Mouse (Mus musculus) limb, embryonic 13.5 days (tissue): ENCODE data around the gene Tfcp2. TPM values are rescaled to one million over a fixed set of nuclear protein-coding genes. Genes with fewer than 3 reads are reported as not detected.
"Not testable (repeated sequence)": the region's sequence is repeated elsewhere in the genome, so short reads cannot be mapped to it uniquely, and the experiment has no call there.

Experiments used
- ATAC-seq: fragments of 200-750 bp; cut with Nextera tagmentation; 2 replicates; pipeline ENCODE4 v1.8.0; 2017; ENCODE audit warnings: low read depth, moderate number of reproducible peaks, moderate TSS enrichment; ENCODE audit not compliant: low FRiP score
- H3K27ac ChIP-seq: fragments of 300-500 bp; sonication (generic); 2 replicates; pipeline ENCODE4 v1.5.1; 2015; ENCODE audit warnings: inconsistent platforms, mild to moderate bottlenecking, moderate library complexity
- H3K27me3 ChIP-seq: fragments of 300-500 bp; sonication (generic); 2 replicates; pipeline ENCODE4 v1.6.1; 2015; ENCODE audit warnings: mild to moderate bottlenecking, inconsistent platforms
- H3K36me3 ChIP-seq: fragments of 300-500 bp; sonication (generic); 2 replicates; pipeline ENCODE4 v1.6.1; 2015; ENCODE audit warnings: inconsistent platforms, mild to moderate bottlenecking, moderate library complexity
- H3K4me1 ChIP-seq: fragments of 300-500 bp; sonication (generic); 2 replicates; pipeline ENCODE4 v1.6.1; 2015; ENCODE audit warnings: inconsistent platforms
- H3K4me2 ChIP-seq: fragments of 300-500 bp; sonication (generic); replicated peaks from 2 replicates; pipeline ENCODE4 v1.6.1; 2015; ENCODE audit warnings: inconsistent platforms, mild to moderate bottlenecking, moderate library complexity
- H3K4me3 ChIP-seq: fragments of 300-500 bp; sonication (generic); 2 replicates; pipeline ENCODE4 v1.5.1; 2015; ENCODE audit warnings: moderate library complexity, mild to moderate bottlenecking, inconsistent platforms
- H3K9ac ChIP-seq: fragments of 300-500 bp; sonication (generic); 2 replicates; pipeline ENCODE4 v1.6.1; 2015; ENCODE audit warnings: mild to moderate bottlenecking, inconsistent platforms
- H3K9me3 ChIP-seq: fragments of 300-500 bp; sonication (generic); 2 replicates; pipeline ENCODE4 v1.6.1; 2016; ENCODE audit warnings: inconsistent platforms
- WGBS: fragments of 180-500 bp; shearing (Covaris S2); methylation state at CpG from one replicate; pipeline ENCODE4 v1.1.7; 2015; 5-methylcytosine and 5-hydroxymethylcytosine counted together
- polyA plus RNA-seq: library from polyadenylated mRNA; unstranded; fragments of >200 nt; fragmentation: Nextera tagmentation; extraction: Ambion mirVana; gene quantifications from 2 replicates; pipeline ENCODE4 v1.2.1, GENCODE M21; 2015

Tfcp2 gene
- polyA plus RNA-seq, 1 experiment from 2014 or later = 36.3 TPM

- H3K4me2 ChIP-seq, H3K9ac ChIP-seq, H3K27ac ChIP-seq, H3K27me3 ChIP-seq, H3K4me3 ChIP-seq, H3K4me1 ChIP-seq, ATAC-seq: not testable (repeated sequence)
- Histone ChIP-seq H3K9me3 (peaks cover 16% of the 10 kb centered on the region), H3K36me3 (peaks cover 66% of the 10 kb centered on the region)
- 98% methylated on average over 14 of the region's 14 CpGs for WGBS
Measured at GRCm38 (mm10) chr15:100543651-100544030, 8.2 kb downstream of the Tfcp2 start.

GRCm38 (mm10) chr15:100542876-100543650 is 8.7 kb downstream of the Tfcp2 start:
- not testable (repeated sequence) for H3K4me2 ChIP-seq, ATAC-seq, H3K27me3 ChIP-seq, H3K9ac ChIP-seq, H3K4me3 ChIP-seq, H3K4me1 ChIP-seq, H3K27ac ChIP-seq
- 96% methylated on average over 28 of the region's 28 CpGs for WGBS
- Histone ChIP-seq H3K9me3 (peaks cover 16% of the 10 kb centered on the region), H3K36me3 (peaks cover 61% of the 10 kb centered on the region)

- H3K27me3 ChIP-seq = no peaks in the 10 kb centered on the region
- no peaks in the 10 kb centered on the region for H3K4me1 ChIP-seq
- no peak overlapping the region for H3K4me3 ChIP-seq
- H3K9me3 ChIP-seq = peaks cover 13% of the 10 kb centered on the region
- H3K27ac ChIP-seq = no peak overlapping the region
- H3K4me2 ChIP-seq = no peak overlapping the region
- no peak overlapping the region for H3K9ac ChIP-seq
- no peak for ATAC-seq
- H3K36me3 ChIP-seq = peaks cover 58% of the 10 kb centered on the region
- 91% methylated on average over 4 of the region's 4 CpGs for WGBS
Measured at GRCm38 (mm10) chr15:100541426-100541825, 10.4 kb downstream of the Tfcp2 start.

GRCm38 (mm10) chr15:100541001-100541400 is 10.8 kb downstream of the Tfcp2 start:
- not testable (repeated sequence) for H3K4me2 ChIP-seq, H3K9ac ChIP-seq, ATAC-seq, H3K27me3 ChIP-seq, H3K4me3 ChIP-seq, H3K27ac ChIP-seq, H3K4me1 ChIP-seq, H3K9me3 ChIP-seq
- H3K36me3 ChIP-seq = peaks cover 58% of the 10 kb centered on the region
- WGBS = 85% methylated on average over 1 of the region's 1 CpGs

- no peak overlapping the region for H3K27ac ChIP-seq
- no peak overlapping the region for H3K4me2 ChIP-seq
- H3K9ac ChIP-seq = no peak overlapping the region
- H3K27me3 ChIP-seq = no peaks in the 10 kb centered on the region
- H3K9me3 ChIP-seq = no peaks in the 10 kb centered on the region; the same call in 1 of the 2 replicates
- no peak overlapping the region for H3K4me3 ChIP-seq
- ATAC-seq = no peak
- 94% methylated on average over 9 of the region's 9 CpGs for WGBS
- H3K4me1 ChIP-seq = no peaks in the 10 kb centered on the region
- peaks cover 62% of the 10 kb centered on the region for H3K36me3 ChIP-seq
Measured at GRCm38 (mm10) chr15:100539411-100539810, 12.4 kb downstream of the Tfcp2 start.

GRCm38 (mm10) chr15:100537913-100538312 is 13.9 kb downstream of the Tfcp2 start:
- Histone ChIP-seq H3K36me3 (peaks cover 60% of the 10 kb centered on the region), H3K27me3 (no peaks in the 10 kb centered on the region), H3K9me3 (no peaks in the 10 kb centered on the region; the same call in 1 of the 2 replicates), H3K27ac (no peak overlapping the region), H3K9ac (no peak overlapping the region), H3K4me3 (no peak overlapping the region), H3K4me1 (no peaks in the 10 kb centered on the region), H3K4me2 (no peak overlapping the region)
- ATAC-seq = no peak
- whole genome bisulfite sequencing = 91% methylated on average over 6 of the region's 6 CpGs

GRCm38 (mm10) chr15:100527900-100528299 is 23.9 kb downstream of the Tfcp2 start:
- no peak overlapping the region for H3K4me3 ChIP-seq
- ATAC-seq = no peak

GRCm38 (mm10) chr15:100525405-100525804 is 26.4 kb downstream of the Tfcp2 start:
- H3K4me2 ChIP-seq = no peak overlapping the region
- no peaks in the 10 kb centered on the region for H3K27me3 ChIP-seq
- H3K9me3 ChIP-seq = no peaks in the 10 kb centered on the region
- H3K4me1 ChIP-seq = no peaks in the 10 kb centered on the region
- H3K4me3 ChIP-seq = no peak overlapping the region
- 88% methylated on average over 14 of the region's 14 CpGs for WGBS
- H3K36me3 ChIP-seq = peaks cover 51% of the 10 kb centered on the region
- ATAC-seq = no peak
- H3K27ac ChIP-seq = no peak overlapping the region
- H3K9ac ChIP-seq = no peak overlapping the region

More at GRCm38 (mm10) chr15:100527900-100528299, 23.9 kb downstream of the Tfcp2 start:
- Histone ChIP-seq H3K27me3 (no peaks in the 10 kb centered on the region), H3K9ac (no peak overlapping the region), H3K9me3 (no peaks in the 10 kb centered on the region), H3K4me1 (no peaks in the 10 kb centered on the region), H3K27ac (no peak overlapping the region), H3K36me3 (peaks cover 32% of the 10 kb centered on the region), H3K4me2 (no peak overlapping the region)
- 86% methylated on average over 5 of the region's 5 CpGs for WGBS

GRCm38 (mm10) chr15:100520306-100520705 is 31.5 kb downstream of the Tfcp2 start:
- H3K4me2 ChIP-seq = no peak overlapping the region
- ATAC-seq = no peak
- H3K36me3 ChIP-seq = peaks cover 78% of the 10 kb centered on the region

GRCm38 (mm10) chr15:100515121-100515520 is 36.7 kb downstream of the Tfcp2 start:
- 83% methylated on average over 2 of the region's 2 CpGs for WGBS
- H3K36me3 ChIP-seq = peaks cover 82% of the 10 kb centered on the region

More at GRCm38 (mm10) chr15:100520306-100520705, 31.5 kb downstream of the Tfcp2 start:
- no peak overlapping the region for H3K4me3 ChIP-seq
- H3K27me3 ChIP-seq = no peaks in the 10 kb centered on the region
- H3K27ac ChIP-seq = no peak overlapping the region
- 91% methylated on average over 14 of the region's 14 CpGs for WGBS
- no peaks in the 10 kb centered on the region for H3K4me1 ChIP-seq
- H3K9ac ChIP-seq = no peak overlapping the region
- H3K9me3 ChIP-seq = no peaks in the 10 kb centered on the region

GRCm38 (mm10) chr15:100513387-100513786 is 38.4 kb downstream of the Tfcp2 start:
- Histone ChIP-seq H3K4me1 (no peaks in the 10 kb centered on the region), H3K4me2 (no peak overlapping the region), H3K4me3 (no peak overlapping the region), H3K27ac (no peak overlapping the region), H3K36me3 (peaks cover 78% of the 10 kb centered on the region), H3K27me3 (no peaks in the 10 kb centered on the region), H3K9ac (no peak overlapping the region), H3K9me3 (no peaks in the 10 kb centered on the region)
- 91% methylated on average over 4 of the region's 4 CpGs for WGBS
- no peak for ATAC-seq

More at GRCm38 (mm10) chr15:100515121-100515520, 36.7 kb downstream of the Tfcp2 start:
- no peaks in the 10 kb centered on the region for H3K27me3 ChIP-seq
- ATAC-seq = no peak
- H3K9me3 ChIP-seq = no peaks in the 10 kb centered on the region
- no peak overlapping the region for H3K4me2 ChIP-seq
- no peak overlapping the region for H3K27ac ChIP-seq
- no peak overlapping the region for H3K4me3 ChIP-seq
- no peaks in the 10 kb centered on the region for H3K4me1 ChIP-seq
- H3K9ac ChIP-seq = no peak overlapping the region

- H3K27me3 ChIP-seq = no peaks in the 10 kb centered on the region
- no peaks in the 10 kb centered on the region for H3K4me1 ChIP-seq
- peaks cover 88% of the 10 kb centered on the region for H3K36me3 ChIP-seq
- no peaks in the 10 kb centered on the region for H3K9me3 ChIP-seq
- WGBS = 91% methylated on average over 11 of the region's 11 CpGs
- no peak overlapping the region for H3K27ac ChIP-seq
- no peak overlapping the region for H3K4me3 ChIP-seq
- H3K9ac ChIP-seq = no peak overlapping the region
- no peak for ATAC-seq
- no peak overlapping the region for H3K4me2 ChIP-seq
Measured at GRCm38 (mm10) chr15:100510072-100510471, 41.7 kb downstream of the Tfcp2 start.
